Mouse (Mus musculus) left cerebral cortex, postnatal 4 days (tissue): ENCODE results near the gene Foxg1. TPM values are rescaled to one million over a fixed set of nuclear protein-coding genes. Genes with fewer than 3 reads are reported as not detected.

Experiments used
- DNase-seq: peaks from one replicate; pipeline ENCODE4 v3.0.0-alpha.2; 2022
- intact Hi-C: fragments of 180-260 bp; cut with DNase I; formaldehyde crosslinking; loops from one replicate; pipeline ENCODE4 v1.15.1; 2025
- total RNA-seq, 2 experiments: library from RNA; stranded (reverse); gene quantifications; 2 replicates each; pipeline ENCODE4 v1.2.3; 2021

Foxg1 gene
- 100 to 1,000 TPM; 247 to 249 TPM for total RNA-seq

DNA sequence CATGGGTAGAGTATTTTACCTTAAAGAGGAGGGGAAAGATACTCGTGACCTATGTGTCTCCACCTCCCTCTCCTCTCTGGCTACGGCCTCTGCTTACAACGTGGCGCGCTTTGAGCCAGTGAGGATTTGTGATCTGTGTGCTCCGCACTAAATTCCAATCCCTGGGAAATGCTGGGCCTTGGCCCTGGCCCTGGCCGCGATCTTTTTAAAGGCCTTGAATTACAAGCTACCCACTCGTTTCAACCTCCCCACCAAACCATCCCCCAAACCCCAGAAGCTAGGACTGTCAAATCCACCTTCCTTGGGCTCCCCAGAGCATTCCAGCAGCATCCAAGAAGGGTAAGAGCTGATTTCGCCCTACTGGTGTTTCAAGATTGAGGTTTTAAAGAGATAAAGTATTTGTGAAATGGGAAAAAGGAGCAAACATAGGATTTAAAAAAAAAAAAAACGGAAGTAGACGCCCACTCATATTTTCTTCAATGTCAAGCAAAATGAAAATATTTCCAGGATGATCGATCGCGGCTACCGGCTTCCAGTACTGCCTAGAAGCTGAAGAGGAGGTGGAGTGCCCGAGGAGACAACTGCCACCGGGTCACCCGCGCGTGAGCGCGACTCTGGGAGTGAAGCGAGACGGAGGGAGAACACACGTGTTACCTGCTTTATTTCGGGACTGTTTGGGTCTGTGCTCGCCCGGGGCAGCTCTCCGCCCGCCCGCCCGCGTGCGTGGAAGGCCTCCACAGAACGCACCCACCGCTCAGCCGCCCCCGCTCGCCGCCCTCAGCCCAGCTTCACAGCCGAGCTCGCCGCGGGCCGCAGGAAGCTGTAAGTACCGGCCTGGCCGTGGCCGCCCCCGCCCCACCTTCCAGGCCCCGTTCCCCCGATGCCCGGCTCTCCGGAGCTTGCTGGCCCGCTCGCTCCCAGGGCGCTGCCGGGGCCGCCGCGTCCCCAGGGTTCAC is at the start of gene Foxg1:
TSS of gene Foxg1 (plus strand) at position 96 of the 956 bp plus-strand sequence.
- DNase-seq: no peak
- intact Hi-C loops: loop anchor here (5.0 kb wide), 1 partner anchor 809 kb away; no protein-coding TSS in a partner anchor

DNA sequence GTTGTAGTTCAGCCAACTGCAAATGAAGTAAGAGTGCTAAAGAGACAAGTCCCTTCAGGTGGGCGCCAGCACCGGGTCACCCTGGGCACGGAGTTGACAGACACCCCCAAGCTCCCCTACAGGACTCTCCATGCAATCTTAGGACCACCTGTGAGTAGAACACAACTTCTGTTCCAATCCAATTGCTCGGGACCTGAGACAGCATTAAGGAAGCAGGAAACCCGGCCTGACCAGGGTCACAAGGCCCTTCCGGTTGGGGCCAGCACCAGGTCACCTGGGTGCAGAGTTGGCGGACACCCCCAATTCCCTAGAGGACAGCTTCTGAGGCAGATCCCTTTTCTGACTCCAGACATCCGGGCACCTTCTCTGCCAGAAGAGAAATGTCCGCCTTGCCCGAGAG is 32.8 kb upstream of the Foxg1 start:
- intact Hi-C loops: no loop called here
- DNase-seq: no peak

DNA sequence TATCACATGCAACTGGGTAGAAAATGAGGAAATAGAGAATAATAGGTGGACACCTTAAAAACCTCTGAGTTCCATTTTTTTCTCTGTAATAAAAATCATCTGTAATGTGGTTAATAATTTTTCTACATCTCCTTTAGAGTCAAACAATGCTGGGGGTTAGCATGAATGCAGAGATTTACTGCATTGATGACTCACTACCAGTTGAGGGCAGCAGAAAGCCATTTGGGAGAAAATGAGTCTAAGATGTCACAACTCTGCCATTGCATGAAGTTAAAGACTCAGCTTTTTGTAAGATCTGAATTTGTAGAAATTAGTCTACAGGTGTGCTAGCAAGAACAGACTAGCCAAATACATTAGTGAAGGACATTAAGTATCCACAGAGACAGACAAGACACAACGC is 13.5 kb upstream of the Foxg1 start:
- DNase-seq: no peak
- intact Hi-C loops: no loop called here

DNA sequence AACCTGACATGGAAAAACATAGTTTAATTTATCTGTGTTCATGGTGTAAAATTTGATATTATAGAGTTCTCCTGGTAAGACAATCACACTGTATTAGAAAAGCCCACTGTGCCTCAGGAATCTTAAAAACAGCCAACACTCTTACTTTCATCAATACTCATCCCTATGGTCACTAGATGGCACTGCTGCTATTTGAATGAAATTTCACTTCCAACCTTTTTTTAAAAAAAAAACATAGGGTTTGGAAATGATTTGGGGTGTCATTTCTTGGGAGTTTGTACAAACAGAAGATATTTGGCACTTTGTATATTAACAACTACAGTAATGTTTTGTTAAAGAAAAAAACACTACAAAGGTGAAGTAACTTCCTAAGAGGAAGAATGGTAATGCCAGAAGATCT is 10.3 kb upstream of the Foxg1 start:
- intact Hi-C loops: loop anchor here (5.0 to 10.0 kb wide), 6 partner anchors 910 to 1993 kb away; no protein-coding TSS in a partner anchor
- no peak for DNase-seq

DNA sequence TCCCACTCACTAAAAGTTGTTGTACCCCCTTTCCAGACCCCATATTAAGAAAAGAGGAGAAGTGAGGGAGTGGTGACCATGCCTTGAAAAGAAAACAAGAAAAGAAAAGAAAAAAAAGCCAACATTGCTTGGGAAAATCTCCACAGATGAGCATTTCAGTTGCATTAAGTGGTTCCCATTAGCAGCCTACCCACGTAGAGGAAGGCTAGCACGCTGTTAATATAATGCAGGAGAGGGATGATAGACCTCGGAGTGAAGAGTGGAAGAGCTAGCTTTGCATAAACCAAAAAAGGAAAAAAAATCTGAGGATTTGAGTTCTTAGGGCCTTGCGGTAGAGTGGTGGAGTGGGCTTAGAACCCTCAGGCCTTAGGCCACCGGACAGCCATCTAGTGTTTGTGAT is 9.3 kb upstream of the Foxg1 start:
- DNase-seq: no peak
- intact Hi-C loops: loop anchor here (5.0 to 10.0 kb wide), 6 partner anchors 909 to 1992 kb away; no protein-coding TSS in a partner anchor

DNA sequence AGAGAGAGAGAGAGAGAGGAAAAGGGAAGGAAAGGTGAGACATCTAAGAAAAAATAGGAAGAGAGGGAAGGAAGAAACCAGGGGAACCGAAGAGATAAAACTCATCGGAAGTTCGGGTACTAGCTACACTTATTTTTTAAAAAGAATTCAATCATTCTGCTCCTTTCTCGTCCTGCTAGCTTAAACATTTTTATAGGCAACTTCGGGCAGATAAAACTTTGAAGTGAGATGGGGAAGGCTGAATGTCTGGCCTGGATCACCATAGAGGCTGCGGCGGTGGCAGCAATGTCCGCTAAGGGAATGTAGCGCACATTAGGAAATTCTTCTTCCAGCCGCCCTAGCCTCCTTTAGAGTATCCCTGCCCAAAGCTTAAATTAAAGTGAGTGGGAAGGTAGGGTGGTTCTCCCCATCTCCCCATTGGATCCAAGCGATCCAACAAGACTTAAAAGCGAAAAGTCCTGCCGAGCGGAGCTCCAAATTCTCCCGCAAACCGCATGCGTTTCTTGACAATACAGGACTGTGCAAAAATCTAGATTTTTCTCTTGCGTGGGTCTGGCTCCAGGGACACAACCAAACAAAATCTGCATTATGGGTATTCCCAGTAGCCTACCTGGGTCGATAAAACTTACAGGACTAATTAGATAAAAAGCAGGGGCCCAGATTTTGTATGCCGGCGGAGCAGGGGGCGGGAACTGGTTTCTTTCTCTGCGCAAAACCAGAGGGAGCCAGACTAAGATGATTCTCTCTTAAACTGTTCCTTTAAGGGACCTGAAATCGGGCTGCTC is 8.4 kb upstream of the Foxg1 start:
- intact Hi-C loops: loop anchor here (5.0 to 10.0 kb wide), 6 partner anchors 908 to 1991 kb away; no protein-coding TSS in a partner anchor

DNA sequence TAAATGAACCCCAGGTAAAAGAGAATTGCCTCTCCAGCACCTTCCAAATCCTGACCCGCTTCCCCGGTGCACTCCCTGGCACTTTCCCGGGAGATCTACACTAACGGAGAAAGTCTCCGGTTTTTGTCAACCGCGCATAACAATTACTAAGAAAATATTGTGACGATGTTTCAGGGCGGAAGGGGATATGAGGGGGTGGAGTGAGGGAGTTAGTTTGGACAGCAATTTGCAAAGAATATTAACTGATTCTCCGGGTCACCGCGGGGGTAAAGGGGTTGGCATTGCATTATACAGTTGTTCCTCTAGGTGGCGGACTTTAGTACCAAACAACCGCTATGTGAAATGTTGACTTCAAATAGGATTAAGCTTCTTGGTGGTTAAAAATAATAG is 7.9 kb upstream of the Foxg1 start:
- intact Hi-C loops: loop anchor here (5.0 to 10.0 kb wide), 6 partner anchors 908 to 1990 kb away; no protein-coding TSS in a partner anchor
- no peak for DNase-seq

More for the DNA sequence above, 8.4 kb upstream of the Foxg1 start:
- no peak for DNase-seq

DNA sequence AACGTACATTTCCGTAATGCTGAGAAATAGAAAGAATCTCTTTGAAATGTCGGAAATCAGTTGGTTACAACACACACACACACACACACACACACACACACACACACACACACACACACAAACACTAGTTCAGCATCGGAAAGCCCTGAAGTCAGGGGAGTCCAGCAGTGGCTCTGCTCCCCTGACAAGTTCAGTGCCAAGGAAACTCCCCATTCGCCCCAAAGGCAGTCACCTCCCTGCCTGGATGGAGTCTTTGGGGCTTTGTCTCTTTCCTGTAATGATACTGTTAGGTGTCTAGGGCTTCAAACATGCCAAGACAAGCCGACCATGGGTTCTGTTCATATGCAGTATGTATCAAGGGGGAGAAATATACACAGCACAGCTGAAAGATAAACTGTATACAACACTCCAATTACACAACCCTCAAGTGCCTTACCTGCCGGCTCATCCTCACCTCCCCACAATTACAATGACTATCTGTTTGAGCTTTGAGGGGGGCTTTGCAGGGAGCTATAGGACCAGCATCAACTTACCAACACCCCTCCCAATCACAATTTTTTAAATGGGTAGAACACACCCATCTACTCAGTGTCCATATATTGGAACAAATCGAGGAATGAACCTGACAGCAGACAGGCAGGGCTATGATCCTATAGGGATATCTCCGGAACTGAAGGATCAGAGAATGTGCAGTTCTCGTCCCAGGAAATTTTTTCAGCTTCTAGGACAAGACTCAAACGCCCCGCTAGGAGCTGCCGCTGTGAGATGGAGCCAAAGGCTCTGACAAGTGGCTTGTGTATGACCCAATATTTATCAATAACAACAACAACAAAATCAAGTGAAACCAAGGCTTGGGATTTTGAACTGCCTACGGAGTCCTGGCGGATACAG is 6.8 kb upstream of the Foxg1 start:
- intact Hi-C loops: loop anchor here (5.0 to 10.0 kb wide), 5 partner anchors 737 to 1989 kb away; no protein-coding TSS in a partner anchor
- DNase-seq: no peak

DNA sequence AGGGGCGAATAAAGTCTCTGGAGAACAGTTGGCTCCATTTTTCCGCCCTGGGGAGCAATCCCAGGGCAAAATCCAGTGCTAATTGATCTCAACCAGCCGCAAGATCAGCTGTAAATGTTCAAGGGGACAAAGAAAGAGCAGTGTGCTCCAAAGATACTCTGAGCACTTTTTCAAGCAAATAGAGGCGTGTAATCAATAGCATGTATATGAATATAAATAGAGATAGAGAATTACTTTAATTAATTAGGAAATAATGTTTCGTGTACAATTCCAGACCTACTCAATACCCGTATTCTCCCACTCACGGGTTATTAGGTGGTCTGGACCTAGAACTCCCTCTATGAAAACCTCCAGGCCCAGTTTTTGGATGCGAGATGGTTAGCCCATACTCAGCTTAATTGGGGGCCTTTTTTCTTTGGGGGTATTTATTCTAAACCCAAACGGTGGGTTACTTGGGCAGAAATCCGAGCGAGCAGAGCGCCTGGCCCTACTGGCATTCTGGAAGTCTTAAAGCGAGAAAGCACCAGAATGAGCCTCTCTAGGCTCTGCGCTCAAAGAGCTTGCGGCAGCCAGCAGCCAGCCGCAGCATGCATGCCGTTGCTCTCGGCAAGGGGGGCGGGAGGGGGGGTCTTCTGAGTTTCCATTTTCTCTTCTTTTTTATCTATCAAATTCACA is 6.0 kb upstream of the Foxg1 start:
- DNase-seq: no peak
- intact Hi-C loops: loop anchor here (5.0 to 10.0 kb wide), 5 partner anchors 736 to 1988 kb away; no protein-coding TSS in a partner anchor

DNA sequence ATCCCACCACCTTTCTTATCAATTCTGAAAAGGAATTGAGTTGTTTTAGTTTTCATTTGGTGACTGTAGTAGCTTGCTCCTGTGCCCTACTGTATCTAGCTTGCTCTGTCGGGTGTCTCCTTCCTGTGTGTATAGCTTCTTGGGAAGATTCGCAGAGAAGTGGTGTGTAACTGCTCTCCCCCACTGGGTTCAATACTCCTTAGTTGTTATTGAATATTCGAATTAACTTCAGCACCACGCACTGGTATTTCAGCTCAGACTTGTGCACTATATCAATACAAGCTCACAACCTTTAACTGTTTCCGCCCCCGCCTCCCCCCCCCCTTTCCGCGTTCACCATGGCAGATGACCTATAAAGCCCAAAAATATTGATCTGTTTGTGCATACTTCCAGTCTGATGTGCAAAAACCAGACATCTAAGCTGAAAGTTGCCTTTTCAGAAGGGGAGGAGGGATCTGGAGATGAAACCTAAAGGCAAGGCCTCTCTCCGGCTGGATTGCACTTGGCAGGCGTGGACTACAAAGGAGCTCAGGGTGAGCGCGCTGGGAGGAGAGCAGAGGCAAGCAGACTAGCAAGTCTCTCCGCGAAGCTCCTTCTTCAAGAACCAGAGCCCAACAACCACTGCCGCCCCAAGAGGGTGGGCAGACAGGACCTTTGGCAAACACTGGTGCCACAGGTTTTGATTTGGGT is 5.0 kb upstream of the Foxg1 start:
- no peak for DNase-seq
- intact Hi-C loops: loop anchor here (5.0 to 10.0 kb wide), 5 partner anchors 735 to 1987 kb away; no protein-coding TSS in a partner anchor

DNA sequence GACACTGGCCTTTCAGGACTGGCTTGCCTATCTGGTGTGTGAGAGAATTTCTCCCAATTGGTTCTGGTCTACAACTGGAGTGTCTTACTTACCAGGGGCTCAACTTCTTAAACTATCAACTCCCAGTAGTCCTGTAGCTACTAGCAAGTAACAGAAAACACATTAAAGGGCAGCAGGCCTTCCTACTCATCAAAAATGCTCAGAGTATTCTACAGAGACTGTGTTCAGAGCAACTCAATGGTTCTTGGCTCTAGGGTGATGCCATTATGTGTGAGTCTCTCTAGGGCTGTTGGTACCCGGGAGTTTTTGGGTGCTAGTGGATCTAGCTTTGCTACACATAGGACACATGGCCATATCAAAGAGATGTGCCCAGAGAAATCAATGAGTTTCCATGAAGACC is 3.5 kb upstream of the Foxg1 start:
- no peak for DNase-seq
- intact Hi-C loops: loop anchor here (5.0 to 10.0 kb wide), 5 partner anchors 733 to 1986 kb away; no protein-coding TSS in a partner anchor

DNA sequence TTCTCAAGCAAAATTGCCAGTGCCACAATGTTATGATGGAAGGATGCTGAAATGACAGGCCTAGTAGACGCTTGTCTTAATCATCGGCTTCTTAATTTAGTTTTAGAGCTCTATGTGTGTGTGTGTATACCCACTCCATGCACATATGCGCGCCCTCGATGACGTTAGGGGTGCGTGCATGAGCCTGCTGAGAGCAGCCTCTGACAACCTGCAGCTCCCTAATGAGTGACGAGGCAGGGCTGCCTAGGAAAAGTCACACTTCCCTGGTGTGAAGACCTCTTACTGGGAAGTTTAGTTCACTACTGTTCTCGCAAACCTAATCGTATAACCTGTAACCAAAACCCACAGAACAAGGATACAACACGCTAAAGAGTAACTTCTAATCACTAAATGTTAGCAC is 3.0 kb upstream of the Foxg1 start:
- no peak for DNase-seq
- intact Hi-C loops: loop anchor here (5.0 to 10.0 kb wide), 5 partner anchors 733 to 1985 kb away; no protein-coding TSS in a partner anchor

DNA sequence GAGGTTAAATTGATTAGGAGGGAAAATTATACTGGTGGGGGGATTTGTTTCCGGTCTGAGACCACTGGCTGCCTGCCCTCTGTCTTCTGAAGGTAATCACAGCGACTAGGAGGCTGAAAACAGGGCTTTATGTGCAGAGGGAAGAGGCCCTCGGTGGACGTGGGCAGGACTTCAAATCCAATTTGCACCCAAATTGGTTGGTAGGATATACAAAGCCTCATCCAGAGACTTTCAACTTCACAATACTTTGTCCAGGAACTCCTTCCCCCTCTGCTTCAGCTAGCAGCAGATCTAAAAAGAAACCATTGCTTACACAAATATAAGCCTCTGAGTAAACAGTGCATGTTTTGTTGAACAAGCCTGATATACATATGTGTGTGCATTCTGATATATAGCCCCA is 2.0 kb upstream of the Foxg1 start:
- intact Hi-C loops: loop anchor here (5.0 kb wide), 1 partner anchor 812 kb away; no protein-coding TSS in a partner anchor
- DNase-seq: no peak

DNA sequence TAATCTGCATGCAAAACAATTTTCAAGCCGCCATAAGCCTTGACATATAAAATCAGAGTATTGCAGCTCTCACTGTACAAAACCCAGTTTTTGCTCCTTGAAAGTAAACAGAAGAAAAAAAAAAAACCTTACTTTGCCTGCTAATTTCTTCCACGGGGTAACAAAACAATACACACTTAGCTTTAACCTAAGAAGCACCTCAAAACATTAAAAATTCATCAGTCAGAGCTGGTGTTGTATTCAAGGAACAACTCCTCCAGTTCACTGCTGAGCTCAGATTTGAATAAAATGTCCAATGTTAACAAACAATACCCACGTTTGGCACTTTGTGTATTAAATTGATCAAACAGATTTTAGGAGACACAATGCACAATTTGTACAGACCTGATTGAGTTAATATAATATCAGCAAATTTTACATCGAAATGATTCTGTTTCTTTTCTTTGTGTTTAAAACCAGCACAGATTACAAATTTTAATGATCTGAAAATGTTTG is 1.4 kb upstream of the Foxg1 start:
- no peak for DNase-seq
- intact Hi-C loops: loop anchor here (5.0 kb wide), 1 partner anchor 811 kb away; no protein-coding TSS in a partner anchor

DNA sequence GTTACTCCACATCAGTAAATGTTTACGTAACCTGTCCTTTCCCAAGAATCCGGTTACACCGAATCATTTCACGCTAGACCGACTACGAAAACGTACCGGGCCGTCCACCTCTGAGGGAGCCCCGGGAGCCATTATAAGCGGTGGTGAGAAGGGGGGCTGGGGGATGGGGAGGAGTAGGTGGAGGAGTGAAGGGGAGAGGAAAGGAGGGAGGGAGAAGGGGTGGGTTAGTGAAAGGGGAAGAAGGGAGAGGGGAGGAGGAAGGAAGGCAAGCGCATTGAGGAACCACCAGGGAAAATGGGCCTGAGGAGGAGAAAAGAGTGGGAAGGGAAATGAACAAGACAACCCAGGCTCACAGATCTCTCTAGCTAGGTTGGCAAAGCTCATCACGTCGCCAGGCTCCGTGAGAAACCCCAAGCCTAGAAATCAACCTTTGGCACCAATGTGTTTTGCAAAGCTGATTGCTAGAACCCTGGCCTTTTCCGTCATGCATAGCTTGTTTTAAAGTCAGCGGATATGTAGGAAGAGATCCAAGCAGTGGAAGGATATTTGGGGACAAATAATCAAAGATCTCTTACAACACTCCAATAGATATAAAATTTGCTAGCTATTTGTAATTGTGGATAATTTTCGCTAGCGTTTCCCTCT is 617 bp upstream of the Foxg1 start:
- no peak for DNase-seq
- intact Hi-C loops: loop anchor here (5.0 kb wide), 1 partner anchor 810 kb away; no protein-coding TSS in a partner anchor

DNA sequence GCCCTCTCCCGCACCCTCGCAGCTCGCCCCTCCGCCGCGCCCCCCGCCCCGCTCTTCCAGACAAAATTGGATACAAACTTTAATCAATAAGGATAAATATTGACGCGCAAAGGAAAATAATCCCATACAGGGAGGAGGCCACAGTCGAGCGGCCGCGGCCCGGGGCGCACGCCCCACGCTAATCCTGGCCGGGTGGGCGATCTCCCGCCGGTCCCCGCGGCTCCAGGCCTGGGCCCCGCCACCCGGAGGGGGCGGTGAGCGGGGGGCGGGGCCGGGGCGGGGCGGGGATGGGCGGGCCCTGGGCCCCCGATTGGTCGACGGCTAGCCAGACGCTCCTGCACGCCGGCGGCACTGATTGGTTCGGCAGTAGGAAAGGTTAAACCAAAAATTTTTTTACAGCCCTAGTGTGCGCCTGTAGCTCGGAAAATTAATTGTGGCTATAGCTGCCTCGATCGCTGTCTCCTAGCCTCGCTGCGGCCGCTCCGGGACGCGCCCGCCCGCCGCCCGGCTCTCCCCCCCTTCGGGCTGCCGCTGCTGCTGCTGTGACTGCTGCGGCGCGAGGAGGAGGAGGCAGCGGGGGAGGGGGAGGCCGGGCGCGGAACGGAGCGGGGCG is 1.2 kb downstream of the Foxg1 start:
- no peak for DNase-seq
- intact Hi-C loops: loop anchor here (5.0 kb wide), 1 partner anchor 809 kb away; no protein-coding TSS in a partner anchor

DNA sequence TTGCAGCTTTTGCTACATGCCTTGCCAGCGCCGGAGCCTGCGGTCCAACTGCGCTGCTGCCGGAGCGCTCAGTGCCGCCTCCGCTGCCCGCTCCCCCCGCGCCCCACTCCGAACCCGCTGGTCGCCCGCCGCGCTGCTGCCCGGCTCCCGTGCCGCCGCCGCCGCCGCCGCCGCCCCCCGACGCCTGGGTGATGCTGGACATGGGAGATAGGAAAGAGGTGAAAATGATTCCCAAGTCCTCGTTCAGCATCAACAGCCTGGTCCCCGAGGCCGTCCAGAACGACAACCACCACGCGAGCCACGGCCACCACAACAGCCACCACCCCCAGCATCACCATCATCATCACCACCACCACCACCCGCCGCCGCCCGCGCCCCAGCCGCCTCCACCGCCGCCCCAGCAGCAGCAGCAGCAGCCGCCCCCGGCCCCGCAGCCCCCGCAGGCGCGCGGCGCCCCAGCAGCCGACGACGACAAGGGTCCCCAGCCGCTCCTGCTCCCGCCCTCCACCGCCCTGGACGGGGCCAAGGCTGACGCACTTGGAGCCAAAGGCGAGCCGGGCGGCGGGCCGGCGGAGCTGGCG is 1.9 kb downstream of the Foxg1 start:
- no peak for DNase-seq

More for the DNA sequence above, 1.9 kb downstream of the Foxg1 start:
- intact Hi-C loops: loop anchor here (5.0 kb wide), 1 partner anchor 808 kb away; no protein-coding TSS in a partner anchor
